Mouse (Mus musculus): ENCODE data around the gene Veph1. TPM values are rescaled to one million over a fixed set of nuclear protein-coding genes. Genes with fewer than 3 reads are reported as not detected.

Veph1 gene
- 10.0 and 10.5 TPM in 2 replicates for polyA plus RNA-seq (2015; fragmentation: Nextera tagmentation; extraction: Ambion mirVana)

GRCm38 (mm10) chr3:66296545-66296944 lies at the start of gene Veph1:
Veph1 (minus strand) TSS chr3:66296837.
- Histone ChIP-seq H3K4me3 (peak within 1 kb of the TSS; percentile 19; the same call in 1 of the 2 replicates), H3K9ac (peak within 1 kb of the TSS; percentile 50; the same call in 1 of the 2 replicates)
- WGBS: 9% methylated on average over 11 of the region's 11 CpGs

GRCm38 (mm10) chr3:66340742-66341141 lies 44.1 kb upstream of the Veph1 start:
- Histone ChIP-seq H3K4me3 (no peak overlapping the region), H3K36me3 (ENCODE audit: poor library complexity, severe bottlenecking) (no peaks in the 10 kb centered on the region), H3K4me1 (no peaks in the 10 kb centered on the region), H3K9ac (no peak overlapping the region), H3K9me3 (replicated peaks) (no peaks in the 10 kb centered on the region), H3K27ac (no peak overlapping the region), H3K27me3 (no peaks in the 10 kb centered on the region), H3K4me2 (no peak overlapping the region)
- ATAC-seq: no peak
- 72% methylated on average over 2 of the region's 2 CpGs for WGBS

More at GRCm38 (mm10) chr3:66296545-66296944, at the start of gene Veph1:
- ATAC-seq: peak; percentile 72
- Histone ChIP-seq H3K4me1 (peaks cover 18% of the 10 kb centered on the region), H3K27me3 (no peaks in the 10 kb centered on the region), H3K27ac (peak within 1 kb of the TSS; percentile 45; the same call in 1 of the 2 replicates), H3K9me3 (replicated peaks) (no peaks in the 10 kb centered on the region), H3K4me2 (peak within 1 kb of the TSS; percentile 45), H3K36me3 (ENCODE audit: poor library complexity, severe bottlenecking) (no peaks in the 10 kb centered on the region)

GRCm38 (mm10) chr3:66332401-66332729 lies 35.7 kb upstream of the Veph1 start:
- Histone ChIP-seq H3K4me2 (no peak overlapping the region), H3K27ac (no peak overlapping the region), H3K9me3 (replicated peaks) (no peaks in the 10 kb centered on the region), H3K27me3 (no peaks in the 10 kb centered on the region), H3K4me1 (peaks cover 3% of the 10 kb centered on the region), H3K4me3 (no peak overlapping the region), H3K36me3 (ENCODE audit: poor library complexity, severe bottlenecking) (no peaks in the 10 kb centered on the region), H3K9ac (no peak overlapping the region)
- 81% methylated on average over 9 of the region's 9 CpGs for WGBS
- ATAC-seq: no peak

- no peak overlapping the region for H3K4me3 ChIP-seq
- no peak overlapping the region for H3K27ac ChIP-seq
- H3K27me3 ChIP-seq: no peaks in the 10 kb centered on the region
- H3K9me3 ChIP-seq (replicated peaks): no peaks in the 10 kb centered on the region
- no peaks in the 10 kb centered on the region for H3K36me3 ChIP-seq (ENCODE audit: poor library complexity, severe bottlenecking)
- H3K4me1 ChIP-seq: peaks cover 9% of the 10 kb centered on the region
- ATAC-seq: peak; percentile 90
- no peak overlapping the region for H3K9ac ChIP-seq
- 45% methylated on average over 12 of the region's 12 CpGs for WGBS
- no peak overlapping the region for H3K4me2 ChIP-seq
These were observed 35.2 kb upstream of the Veph1 start for GRCm38 (mm10) chr3:66331592-66332400.

- H3K9me3 ChIP-seq (replicated peaks): no peaks in the 10 kb centered on the region
- H3K9ac ChIP-seq: no peak overlapping the region
- H3K4me3 ChIP-seq: no peak overlapping the region
- no peak overlapping the region for H3K27ac ChIP-seq
- no peaks in the 10 kb centered on the region for H3K27me3 ChIP-seq
- H3K36me3 ChIP-seq (ENCODE audit: poor library complexity, severe bottlenecking): no peaks in the 10 kb centered on the region
- no peak for ATAC-seq
- peaks cover 16% of the 10 kb centered on the region for H3K4me1 ChIP-seq
- H3K4me2 ChIP-seq: no peak overlapping the region
- WGBS: 74% methylated on average over 15 of the region's 15 CpGs
These were observed 34.4 kb upstream of the Veph1 start for GRCm38 (mm10) chr3:66330896-66331579.

- 25% methylated on average over 16 of the region's 16 CpGs for WGBS
- Histone ChIP-seq H3K4me3 (no peak overlapping the region), H3K36me3 (ENCODE audit: poor library complexity, severe bottlenecking) (no peaks in the 10 kb centered on the region), H3K9me3 (replicated peaks) (no peaks in the 10 kb centered on the region), H3K4me1 (peaks cover 34% of the 10 kb centered on the region), H3K9ac (no peak overlapping the region), H3K27ac (peak overlapping the region; percentile 90), H3K27me3 (no peaks in the 10 kb centered on the region), H3K4me2 (peak overlapping the region; percentile 6)
- peak; percentile 90 for ATAC-seq
These were observed 29.6 kb upstream of the Veph1 start for GRCm38 (mm10) chr3:66325962-66326834.

- peak; percentile 97 for ATAC-seq
- peak overlapping the region; percentile 6; the same call in 1 of the 2 replicates for H3K4me2 ChIP-seq
These were observed 28.9 kb upstream of the Veph1 start for GRCm38 (mm10) chr3:66325486-66325951.

GRCm38 (mm10) chr3:66314793-66315715 lies 18.4 kb upstream of the Veph1 start:
- no peak overlapping the region for H3K4me3 ChIP-seq
- WGBS: 88% methylated on average over 8 of the region's 8 CpGs
- no peaks in the 10 kb centered on the region for H3K9me3 ChIP-seq (replicated peaks)
- H3K4me1 ChIP-seq: no peaks in the 10 kb centered on the region
- H3K27me3 ChIP-seq: no peaks in the 10 kb centered on the region
- ATAC-seq: no peak
- H3K9ac ChIP-seq: no peak overlapping the region
- no peak overlapping the region for H3K4me2 ChIP-seq
- no peak overlapping the region for H3K27ac ChIP-seq
- H3K36me3 ChIP-seq (ENCODE audit: poor library complexity, severe bottlenecking): no peaks in the 10 kb centered on the region

More at GRCm38 (mm10) chr3:66325486-66325951, 28.9 kb upstream of the Veph1 start:
- no peaks in the 10 kb centered on the region for H3K27me3 ChIP-seq
- no peaks in the 10 kb centered on the region for H3K36me3 ChIP-seq (ENCODE audit: poor library complexity, severe bottlenecking)
- WGBS: 4% methylated on average over 5 of the region's 5 CpGs
- no peak overlapping the region for H3K9ac ChIP-seq
- H3K9me3 ChIP-seq (replicated peaks): no peaks in the 10 kb centered on the region
- peaks cover 34% of the 10 kb centered on the region for H3K4me1 ChIP-seq
- H3K4me3 ChIP-seq: no peak overlapping the region
- peak overlapping the region; percentile 90 for H3K27ac ChIP-seq

GRCm38 (mm10) chr3:66310586-66310985 lies 13.9 kb upstream of the Veph1 start:
- no peak overlapping the region for H3K4me2 ChIP-seq
- WGBS: 97% methylated on average over 1 of the region's 1 CpGs
- no peak overlapping the region for H3K9ac ChIP-seq
- no peaks in the 10 kb centered on the region for H3K27me3 ChIP-seq
- H3K4me3 ChIP-seq: no peak overlapping the region
- H3K9me3 ChIP-seq (replicated peaks): no peaks in the 10 kb centered on the region
- no peaks in the 10 kb centered on the region for H3K4me1 ChIP-seq
- no peak for ATAC-seq
- H3K27ac ChIP-seq: no peak overlapping the region
- no peaks in the 10 kb centered on the region for H3K36me3 ChIP-seq (ENCODE audit: poor library complexity, severe bottlenecking)

GRCm38 (mm10) chr3:66309531-66309930 lies 12.9 kb upstream of the Veph1 start:
- Histone ChIP-seq H3K9me3 (replicated peaks) (no peaks in the 10 kb centered on the region), H3K4me3 (no peak overlapping the region), H3K4me2 (no peak overlapping the region), H3K36me3 (ENCODE audit: poor library complexity, severe bottlenecking) (no peaks in the 10 kb centered on the region), H3K9ac (no peak overlapping the region), H3K27ac (no peak overlapping the region), H3K4me1 (no peaks in the 10 kb centered on the region), H3K27me3 (no peaks in the 10 kb centered on the region)
- 95% methylated on average over 1 of the region's 1 CpGs for WGBS
- ATAC-seq: no peak

- Histone ChIP-seq H3K36me3 (ENCODE audit: poor library complexity, severe bottlenecking) (no peaks in the 10 kb centered on the region), H3K4me3 (no peak overlapping the region), H3K27me3 (no peaks in the 10 kb centered on the region), H3K4me1 (peaks cover 18% of the 10 kb centered on the region), H3K9me3 (replicated peaks) (no peaks in the 10 kb centered on the region), H3K4me2 (peak overlapping the region; percentile 27; the same call in 1 of the 2 replicates), H3K27ac (no peak overlapping the region; the same call in 1 of the 2 replicates), H3K9ac (no peak overlapping the region)
- WGBS: 6% methylated on average over 9 of the region's 9 CpGs
- no peak for ATAC-seq
These were observed 1.4 kb downstream of the Veph1 start for GRCm38 (mm10) chr3:66295236-66295635.

Measured in forebrain, embryonic 13.5 days (tissue).